Mouse (Mus musculus): ENCODE data around the gene Pitpnc1.

DNA sequence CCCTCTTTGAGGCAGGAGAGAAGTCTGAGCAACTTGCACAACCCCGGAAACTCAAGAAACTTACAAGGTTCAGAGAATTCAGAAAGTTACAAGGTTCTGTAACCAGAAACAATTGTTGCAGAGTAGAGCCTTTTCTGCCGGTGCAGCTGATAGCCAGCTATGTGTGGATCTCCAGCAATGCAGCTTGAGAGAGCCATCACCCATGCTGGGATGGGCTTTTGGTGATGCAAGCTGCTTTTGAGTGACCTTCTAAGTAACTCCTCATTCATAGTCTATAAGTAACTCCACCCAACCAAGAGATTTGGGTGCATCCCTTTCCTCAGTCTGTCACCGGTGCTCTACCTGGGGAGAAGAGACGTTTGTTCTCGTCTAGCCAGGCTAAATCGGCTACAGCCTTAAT lies 232.0 kb downstream of the Pitpnc1 start:
- no peak for TF ChIP-seq CTCF (IDR thresholded peaks at IDR 0.05; ENCODE audit: control insufficient read depth, insufficient read depth, insufficient read length)
- no peak for TF ChIP-seq USF1 (IDR thresholded peaks at IDR 0.05; ENCODE audit: low read depth)

All from C2C12 (cell line).